Mouse (Mus musculus): ENCODE measurements around the gene Stag1. TPM values are rescaled to one million over a fixed set of nuclear protein-coding genes. Genes with fewer than 3 reads are reported as not detected.

Gene Stag1
- polyA plus RNA-seq, 1 experiment from 2014 or later = 38.6 TPM

DNA sequence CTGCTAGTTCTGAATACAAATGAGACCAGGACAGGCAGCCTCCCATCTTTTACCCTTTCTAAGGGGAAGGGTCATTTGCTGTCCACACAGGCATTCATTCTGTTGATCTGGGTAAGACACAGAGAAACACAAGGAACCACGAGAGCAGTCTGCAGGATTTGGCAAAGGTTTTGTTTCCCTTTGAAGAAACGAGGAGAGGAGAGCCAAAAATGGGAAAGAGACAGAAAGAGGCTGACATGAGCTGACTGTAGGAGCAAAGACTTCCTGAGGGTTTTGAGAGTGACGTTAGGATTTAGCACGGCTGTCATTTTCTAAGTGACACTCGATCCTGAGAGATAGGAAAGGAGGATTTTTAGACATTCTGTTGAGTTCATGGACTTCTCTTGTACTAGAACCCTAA, 23.7 kb upstream of the Stag1 start:
- Histone ChIP-seq H3K4me1 (replicated peaks) (peaks cover 6% of the 10 kb centered on the region; the same call in 1 of the 2 replicates), H3K9me3 (replicated peaks) (no peaks in the 10 kb centered on the region), H3K4me2 (no peak overlapping the region), H3K9ac (no peak overlapping the region), H3K4me3 (no peak overlapping the region), H3K36me3 (no peaks in the 10 kb centered on the region), H3K27ac (ENCODE audit: poor library complexity, severe bottlenecking) (no peak overlapping the region), H3K27me3 (replicated peaks) (no peaks in the 10 kb centered on the region)
- no peak for ATAC-seq (ENCODE audit: insufficient number of reproducible peaks, low FRiP score)
- 45% methylated on average over 5 of the region's 5 CpGs for WGBS

- Histone ChIP-seq H3K27me3 (replicated peaks) (no peaks in the 10 kb centered on the region), H3K9ac (no peak overlapping the region), H3K4me2 (no peak overlapping the region), H3K27ac (ENCODE audit: poor library complexity, severe bottlenecking) (no peak overlapping the region), H3K36me3 (no peaks in the 10 kb centered on the region), H3K4me3 (no peak overlapping the region), H3K9me3 (replicated peaks) (no peaks in the 10 kb centered on the region), H3K4me1 (replicated peaks) (peaks cover 22% of the 10 kb centered on the region)
- 59% methylated on average over 20 of the region's 20 CpGs for WGBS
- no peak for ATAC-seq (ENCODE audit: insufficient number of reproducible peaks, low FRiP score)
Measured at GRCm38 (mm10) chr9:100580196-100580740, 17.3 kb upstream of the Stag1 start.

DNA sequence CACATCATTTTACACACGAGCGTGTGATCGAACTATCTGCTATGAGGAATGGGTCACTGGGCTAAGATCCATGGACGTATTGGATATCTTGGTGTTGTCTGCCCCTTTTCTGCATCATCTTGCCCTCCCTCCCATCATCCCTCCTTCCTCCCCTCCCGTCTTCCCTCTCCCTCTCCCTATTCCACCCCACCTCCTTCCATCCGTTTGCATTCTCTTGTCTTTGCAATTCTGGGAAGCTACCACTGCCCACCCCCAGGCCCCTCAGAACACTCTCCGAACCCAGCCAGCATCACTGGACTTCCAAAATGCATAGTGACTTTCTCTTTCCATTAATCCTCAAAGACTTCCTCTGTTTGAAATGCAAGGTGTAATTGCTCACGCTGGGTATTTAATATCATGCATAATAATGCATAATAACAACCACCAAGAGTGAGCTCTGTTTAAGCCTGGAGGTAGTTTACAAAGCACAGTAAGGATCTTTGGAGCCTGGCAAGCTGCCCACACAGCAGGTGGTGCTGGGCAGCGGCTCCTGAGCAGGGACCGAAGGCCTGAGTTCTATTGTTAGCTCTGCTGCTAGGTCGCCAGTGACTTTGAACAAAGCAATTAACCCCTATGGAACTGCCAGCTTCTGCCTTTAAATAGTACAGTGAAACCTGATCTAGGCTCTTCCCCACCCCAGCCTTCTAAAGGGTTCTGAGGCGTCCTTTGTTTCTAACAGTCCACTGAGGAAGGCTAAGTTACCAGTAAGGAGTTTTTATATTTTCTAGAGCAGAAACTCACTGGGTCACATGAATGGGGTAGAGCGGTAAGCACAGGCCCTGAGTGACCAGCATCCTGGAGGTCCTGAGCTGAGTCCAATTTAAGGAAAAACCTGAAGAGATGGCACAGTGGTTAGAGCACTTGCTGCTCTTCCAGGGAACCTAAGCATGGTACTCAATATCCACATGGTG, 15.8 kb upstream of the Stag1 start:
- Histone ChIP-seq H3K4me3 (no peak overlapping the region), H3K36me3 (no peaks in the 10 kb centered on the region), H3K27ac (ENCODE audit: poor library complexity, severe bottlenecking) (peak overlapping the region; percentile 71), H3K27me3 (replicated peaks) (no peaks in the 10 kb centered on the region), H3K9me3 (replicated peaks) (no peaks in the 10 kb centered on the region), H3K4me2 (no peak overlapping the region), H3K4me1 (replicated peaks) (peaks cover 22% of the 10 kb centered on the region), H3K9ac (no peak overlapping the region)
- WGBS = 47% methylated on average over 13 of the region's 13 CpGs
- ATAC-seq (ENCODE audit: insufficient number of reproducible peaks, low FRiP score) = peak; percentile 53; the same call in 1 of the 2 replicates

GRCm38 (mm10) chr9:100582883-100583575, 14.6 kb upstream of the Stag1 start:
- H3K9me3 ChIP-seq (replicated peaks) = no peaks in the 10 kb centered on the region
- peaks cover 22% of the 10 kb centered on the region for H3K4me1 ChIP-seq (replicated peaks)
- no peaks in the 10 kb centered on the region for H3K36me3 ChIP-seq
- no peak overlapping the region for H3K4me3 ChIP-seq
- peak; percentile 39 for ATAC-seq (ENCODE audit: insufficient number of reproducible peaks, low FRiP score)
- H3K4me2 ChIP-seq = peak overlapping the region; percentile 35
- 43% methylated on average over 13 of the region's 13 CpGs for WGBS
- peak overlapping the region; percentile 71 for H3K27ac ChIP-seq (ENCODE audit: poor library complexity, severe bottlenecking)
- no peaks in the 10 kb centered on the region for H3K27me3 ChIP-seq (replicated peaks)
- no peak overlapping the region for H3K9ac ChIP-seq

- H3K27ac ChIP-seq (ENCODE audit: poor library complexity, severe bottlenecking) = no peak overlapping the region
- H3K27me3 ChIP-seq (replicated peaks) = no peaks in the 10 kb centered on the region
- no peaks in the 10 kb centered on the region for H3K9me3 ChIP-seq (replicated peaks)
- H3K4me1 ChIP-seq (replicated peaks) = peaks cover 22% of the 10 kb centered on the region
- ATAC-seq (ENCODE audit: insufficient number of reproducible peaks, low FRiP score) = no peak
- WGBS = 84% methylated on average over 4 of the region's 4 CpGs
- H3K36me3 ChIP-seq = no peaks in the 10 kb centered on the region
- H3K9ac ChIP-seq = no peak overlapping the region
- no peak overlapping the region for H3K4me2 ChIP-seq
- no peak overlapping the region for H3K4me3 ChIP-seq
Measured at GRCm38 (mm10) chr9:100584031-100584430, 13.6 kb upstream of the Stag1 start.

- H3K4me2 ChIP-seq = no peak overlapping the region
- no peaks in the 10 kb centered on the region for H3K36me3 ChIP-seq
- H3K27ac ChIP-seq (ENCODE audit: poor library complexity, severe bottlenecking) = no peak overlapping the region
- H3K4me3 ChIP-seq = no peak overlapping the region
- no peak overlapping the region for H3K9ac ChIP-seq
- H3K4me1 ChIP-seq (replicated peaks) = no peaks in the 10 kb centered on the region
- H3K27me3 ChIP-seq (replicated peaks) = no peaks in the 10 kb centered on the region
- WGBS = 64% methylated on average over 4 of the region's 4 CpGs
- no peaks in the 10 kb centered on the region for H3K9me3 ChIP-seq (replicated peaks)
- ATAC-seq (ENCODE audit: insufficient number of reproducible peaks, low FRiP score) = no peak
Measured at GRCm38 (mm10) chr9:100590462-100590861, 7.1 kb upstream of the Stag1 start.

- Histone ChIP-seq H3K9me3 (replicated peaks) (peaks cover 3% of the 10 kb centered on the region; the same call in 1 of the 2 replicates), H3K4me1 (replicated peaks) (no peaks in the 10 kb centered on the region), H3K4me3 (no peak overlapping the region), H3K36me3 (no peaks in the 10 kb centered on the region), H3K9ac (no peak overlapping the region), H3K4me2 (no peak overlapping the region), H3K27me3 (replicated peaks) (no peaks in the 10 kb centered on the region), H3K27ac (ENCODE audit: poor library complexity, severe bottlenecking) (no peak overlapping the region)
- WGBS = 85% methylated on average over 8 of the region's 8 CpGs
- no peak for ATAC-seq (ENCODE audit: insufficient number of reproducible peaks, low FRiP score)
Measured at GRCm38 (mm10) chr9:100596317-100596716, 1.3 kb upstream of the Stag1 start.

- no peaks in the 10 kb centered on the region for H3K27me3 ChIP-seq (replicated peaks)
- WGBS = 70% methylated on average over 3 of the region's 3 CpGs
- H3K9me3 ChIP-seq (replicated peaks) = peaks cover 4% of the 10 kb centered on the region; the same call in 1 of the 2 replicates
- H3K27ac ChIP-seq (ENCODE audit: poor library complexity, severe bottlenecking) = no peak overlapping the region
- no peak overlapping the region for H3K4me3 ChIP-seq
- no peaks in the 10 kb centered on the region for H3K4me1 ChIP-seq (replicated peaks)
- no peaks in the 10 kb centered on the region for H3K36me3 ChIP-seq
- no peak overlapping the region for H3K4me2 ChIP-seq
- ATAC-seq (ENCODE audit: insufficient number of reproducible peaks, low FRiP score) = no peak
- H3K9ac ChIP-seq = no peak overlapping the region
Measured at GRCm38 (mm10) chr9:100599761-100600328, 2.2 kb downstream of the Stag1 start.

DNA sequence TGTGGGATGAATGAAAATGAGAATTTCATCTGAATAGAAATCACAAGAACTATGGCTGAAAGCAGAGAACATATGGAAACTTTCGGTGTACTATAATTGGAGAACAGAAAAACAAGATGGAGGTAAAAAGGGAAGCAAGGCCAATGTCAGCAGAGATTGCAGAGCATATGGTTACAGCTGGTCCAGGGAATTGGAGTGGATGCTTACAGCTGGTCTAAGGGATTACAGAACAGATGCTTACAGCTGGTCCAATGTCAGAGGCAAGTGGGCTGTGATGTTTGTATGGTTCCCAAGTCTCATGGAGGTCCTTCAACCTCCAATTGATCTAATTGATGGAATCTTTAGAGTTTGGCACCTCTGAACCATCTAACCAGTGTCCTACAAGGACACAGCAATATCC, 4.5 kb downstream of the Stag1 start:
- H3K27ac ChIP-seq (ENCODE audit: poor library complexity, severe bottlenecking) = no peak overlapping the region
- no peak for ATAC-seq (ENCODE audit: insufficient number of reproducible peaks, low FRiP score)
- no peak overlapping the region for H3K4me2 ChIP-seq
- 84% methylated on average over 1 of the region's 1 CpGs for WGBS
- peaks cover 7% of the 10 kb centered on the region; the same call in 1 of the 2 replicates for H3K4me1 ChIP-seq (replicated peaks)
- peaks cover 4% of the 10 kb centered on the region; the same call in 1 of the 2 replicates for H3K9me3 ChIP-seq (replicated peaks)
- H3K27me3 ChIP-seq (replicated peaks) = no peaks in the 10 kb centered on the region
- no peak overlapping the region for H3K4me3 ChIP-seq
- H3K36me3 ChIP-seq = no peaks in the 10 kb centered on the region
- no peak overlapping the region for H3K9ac ChIP-seq

GRCm38 (mm10) chr9:100603156-100603555, 5.6 kb downstream of the Stag1 start:
- 67% methylated on average over 5 of the region's 5 CpGs for WGBS
- Histone ChIP-seq H3K36me3 (no peaks in the 10 kb centered on the region), H3K4me3 (no peak overlapping the region), H3K27ac (ENCODE audit: poor library complexity, severe bottlenecking) (no peak overlapping the region), H3K9me3 (replicated peaks) (peaks cover 4% of the 10 kb centered on the region; the same call in 1 of the 2 replicates), H3K4me2 (no peak overlapping the region), H3K4me1 (replicated peaks) (peaks cover 7% of the 10 kb centered on the region; the same call in 1 of the 2 replicates), H3K9ac (no peak overlapping the region), H3K27me3 (replicated peaks) (no peaks in the 10 kb centered on the region)
- no peak for ATAC-seq (ENCODE audit: insufficient number of reproducible peaks, low FRiP score)

All from heart, embryonic 12.5 days (tissue).